Mouse (Mus musculus): ENCODE measurements at regions not wholly inside any gene's neighbourhood (a gene's known extent, or its start where the extent isn't known, plus 50 kb on each side); places are given as distances from the start of the nearest gene placed in this dataset.

- Histone ChIP-seq H3K27ac (ENCODE audit: low read depth, low read length) (peak overlapping the region; percentile 59; the same call in 1 of the 2 replicates), H3K4me1 (replicated peaks; ENCODE audit: control insufficient read depth, insufficient read depth, low read length) (0 out of 2 replicates have a peak, but pooled peaks cover 3% of the 10 kb centered on the region), H3K36me3 (ENCODE audit: control insufficient read depth, insufficient read depth, low read length) (no peaks in the 10 kb centered on the region), H3K9me3 (ENCODE audit: control insufficient read depth, low read length) (no peaks in the 10 kb centered on the region), H3K4me2 (replicated peaks; ENCODE audit: low read depth, low read length) (peak overlapping the region; percentile 86), H3K9ac (ENCODE audit: low read depth, low read length) (peak overlapping the region; percentile 94), H3K4me3 (ENCODE audit: low read depth, low read length) (peak overlapping the region; percentile 54), H3K27me3 (ENCODE audit: control insufficient read depth, insufficient read depth, low read length) (no peaks in the 10 kb centered on the region)
- peak; percentile 90 for ATAC-seq (ENCODE audit: low FRiP score)
- DNase-seq (ENCODE audit: low spot score), result peak; percentile 75
- WGBS, result 1% methylated on average over 50 of the region's 59 CpGs
Observed at GRCm38 (mm10) chr7:71705426-71706050, 354.3 kb upstream of the Gm10295 start.

- DNase-seq (ENCODE audit: low spot score) (no peak), ATAC-seq (ENCODE audit: low FRiP score) (no peak; the same call in 1 of the 2 replicates)
- Histone ChIP-seq H3K9ac (ENCODE audit: low read depth, low read length) (no peak overlapping the region; the same call in 1 of the 2 replicates), H3K4me3 (ENCODE audit: low read depth, low read length) (no peak overlapping the region), H3K27me3 (ENCODE audit: control insufficient read depth, insufficient read depth, low read length) (no peaks in the 10 kb centered on the region), H3K36me3 (ENCODE audit: control insufficient read depth, insufficient read depth, low read length) (no peaks in the 10 kb centered on the region), H3K4me1 (replicated peaks; ENCODE audit: control insufficient read depth, insufficient read depth, low read length) (0 out of 2 replicates have a peak, but pooled peaks cover 3% of the 10 kb centered on the region), H3K4me2 (replicated peaks; ENCODE audit: low read depth, low read length) (peak overlapping the region; percentile 86), H3K27ac (ENCODE audit: low read depth, low read length) (no peak overlapping the region), H3K9me3 (ENCODE audit: control insufficient read depth, low read length) (no peaks in the 10 kb centered on the region)
- WGBS, result 65% methylated on average over 4 of the region's 4 CpGs
Observed at GRCm38 (mm10) chr7:71704661-71705240, 353.5 kb upstream of the Gm10295 start.
